Mouse (Mus musculus) midbrain, embryonic 15.5 days (tissue): ENCODE data around the gene Slc9a3r2. TPM values are rescaled to one million over a fixed set of nuclear protein-coding genes. Genes with fewer than 3 reads are reported as not detected.

ENCODE experiments used
- ATAC-seq: fragments of 200-750 bp; cut with Nextera tagmentation; replicated peaks from 2 replicates; pipeline ENCODE4 v1.8.0; 2017; ENCODE audit warnings: moderate TSS enrichment
- H3K27ac ChIP-seq: fragments of 300-500 bp; sonication (generic); 2 replicates; pipeline ENCODE4 v1.5.1; 2015; ENCODE audit warnings: mild to moderate bottlenecking, inconsistent platforms
- H3K27me3 ChIP-seq: fragments of 300-500 bp; sonication (generic); replicated peaks from 2 replicates; pipeline ENCODE4 v1.6.1; 2015; ENCODE audit warnings: inconsistent platforms
- H3K36me3 ChIP-seq: fragments of 300-500 bp; sonication (generic); replicated peaks from 2 replicates; pipeline ENCODE4 v1.6.1; 2015; ENCODE audit warnings: inconsistent platforms
- H3K4me1 ChIP-seq: fragments of 300-500 bp; sonication (generic); 2 replicates; pipeline ENCODE4 v1.6.1; 2015; ENCODE audit warnings: inconsistent platforms
- H3K4me2 ChIP-seq: fragments of 300-500 bp; sonication (generic); 2 replicates; pipeline ENCODE4 v1.6.1; 2015; ENCODE audit warnings: inconsistent platforms, mild to moderate bottlenecking, moderate library complexity
- H3K4me3 ChIP-seq: fragments of 300-500 bp; sonication (generic); 2 replicates; pipeline ENCODE4 v1.5.1; 2015; ENCODE audit warnings: mild to moderate bottlenecking, inconsistent platforms
- H3K9ac ChIP-seq: fragments of 300-500 bp; sonication (generic); 2 replicates; pipeline ENCODE4 v1.6.1; 2015; ENCODE audit warnings: mild to moderate bottlenecking, inconsistent platforms
- H3K9me3 ChIP-seq: fragments of 300-500 bp; sonication (generic); 2 replicates; pipeline ENCODE4 v1.6.1; 2016; ENCODE audit warnings: inconsistent platforms
- WGBS: fragments of 180-500 bp; shearing (Covaris S2); methylation state at CpG from one replicate; pipeline ENCODE4 v1.1.7; 2015; ENCODE audit warnings: mixed read lengths; 5-methylcytosine and 5-hydroxymethylcytosine counted together
- microRNA-seq: library from miRNA; unstranded; fragments of <30 nt; microRNA quantifications from one replicate; pipeline ENCODE4, GENCODE M21; 2016
- polyA plus RNA-seq: library from polyadenylated mRNA; unstranded; fragments of >200 nt; fragmentation: Nextera tagmentation; extraction: Ambion mirVana; gene quantifications from 2 replicates; pipeline ENCODE4 v1.2.1, GENCODE M21; 2015

Gene Slc9a3r2
- polyA plus RNA-seq, 1 experiment from 2014 or later, result 45.3 TPM

DNA sequence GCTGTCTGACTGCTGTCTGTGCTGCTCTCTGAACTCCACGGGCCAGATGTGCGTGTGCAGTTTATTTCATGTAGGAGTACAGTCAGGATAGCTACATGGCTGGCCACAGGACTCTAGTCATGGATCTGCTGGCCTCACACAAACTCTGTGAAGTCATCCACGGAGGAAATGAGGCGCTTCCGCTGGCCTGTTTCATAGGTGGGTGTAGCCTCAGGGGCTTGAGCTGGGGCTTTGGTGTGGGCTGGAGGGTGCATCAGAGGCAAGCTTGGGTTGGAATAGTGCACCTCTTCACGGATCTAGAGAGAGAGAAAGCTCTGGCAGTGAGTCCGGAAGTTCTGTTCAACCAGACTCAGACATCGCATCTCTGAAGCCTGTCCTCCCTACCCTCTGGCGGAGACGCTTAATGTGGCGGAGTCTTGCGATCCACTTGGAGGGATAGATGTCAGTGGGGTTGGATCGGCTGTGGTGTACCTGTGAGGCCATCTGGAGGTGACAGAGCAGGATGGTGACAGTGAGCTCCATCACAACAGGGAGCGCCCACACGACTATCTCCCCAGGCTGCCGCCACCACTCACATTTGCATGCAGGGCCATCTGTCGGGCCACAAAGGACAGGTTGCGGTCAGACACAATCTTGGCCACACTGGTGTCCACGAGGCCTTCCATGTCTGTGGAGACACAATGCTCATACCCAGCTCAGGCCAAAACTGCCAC is 53.5 kb downstream of the Slc9a3r2 start:
- H3K9me3 ChIP-seq, result no peaks in the 10 kb centered on the region
- no peak overlapping the region for H3K4me3 ChIP-seq
- no peak overlapping the region for H3K9ac ChIP-seq
- H3K4me1 ChIP-seq, result no peaks in the 10 kb centered on the region
- peaks cover 82% of the 10 kb centered on the region for H3K36me3 ChIP-seq
- no peaks in the 10 kb centered on the region for H3K27me3 ChIP-seq
- WGBS, result 88% methylated on average over 19 of the region's 19 CpGs
- no peak overlapping the region for H3K4me2 ChIP-seq
- no peak for ATAC-seq
- no peak overlapping the region for H3K27ac ChIP-seq

DNA sequence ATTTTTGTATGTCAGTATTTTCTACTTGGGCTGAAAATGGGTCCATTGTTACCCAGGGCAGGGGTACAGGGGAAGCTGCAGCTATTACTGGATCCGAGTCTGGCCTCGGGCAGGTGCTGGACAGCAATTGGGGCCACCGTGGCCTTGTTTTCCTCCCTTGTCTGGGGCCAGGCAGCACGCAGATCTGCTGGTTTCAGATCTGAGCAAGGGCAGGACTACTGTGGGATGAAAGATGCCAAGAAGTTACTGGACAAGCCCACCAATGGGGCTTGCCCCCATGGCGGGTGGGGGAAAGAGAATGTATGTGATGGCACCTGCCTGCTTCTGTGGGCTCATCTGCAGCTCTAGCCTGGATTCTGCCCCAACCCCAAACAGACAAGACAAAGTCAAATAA is 54.1 kb downstream of the Slc9a3r2 start:
- Histone ChIP-seq H3K27me3 (no peaks in the 10 kb centered on the region), H3K4me1 (no peaks in the 10 kb centered on the region), H3K9ac (no peak overlapping the region), H3K4me3 (no peak overlapping the region), H3K4me2 (no peak overlapping the region), H3K9me3 (no peaks in the 10 kb centered on the region), H3K27ac (no peak overlapping the region), H3K36me3 (peaks cover 82% of the 10 kb centered on the region)
- WGBS, result 84% methylated on average over 5 of the region's 5 CpGs
- no peak for ATAC-seq

DNA sequence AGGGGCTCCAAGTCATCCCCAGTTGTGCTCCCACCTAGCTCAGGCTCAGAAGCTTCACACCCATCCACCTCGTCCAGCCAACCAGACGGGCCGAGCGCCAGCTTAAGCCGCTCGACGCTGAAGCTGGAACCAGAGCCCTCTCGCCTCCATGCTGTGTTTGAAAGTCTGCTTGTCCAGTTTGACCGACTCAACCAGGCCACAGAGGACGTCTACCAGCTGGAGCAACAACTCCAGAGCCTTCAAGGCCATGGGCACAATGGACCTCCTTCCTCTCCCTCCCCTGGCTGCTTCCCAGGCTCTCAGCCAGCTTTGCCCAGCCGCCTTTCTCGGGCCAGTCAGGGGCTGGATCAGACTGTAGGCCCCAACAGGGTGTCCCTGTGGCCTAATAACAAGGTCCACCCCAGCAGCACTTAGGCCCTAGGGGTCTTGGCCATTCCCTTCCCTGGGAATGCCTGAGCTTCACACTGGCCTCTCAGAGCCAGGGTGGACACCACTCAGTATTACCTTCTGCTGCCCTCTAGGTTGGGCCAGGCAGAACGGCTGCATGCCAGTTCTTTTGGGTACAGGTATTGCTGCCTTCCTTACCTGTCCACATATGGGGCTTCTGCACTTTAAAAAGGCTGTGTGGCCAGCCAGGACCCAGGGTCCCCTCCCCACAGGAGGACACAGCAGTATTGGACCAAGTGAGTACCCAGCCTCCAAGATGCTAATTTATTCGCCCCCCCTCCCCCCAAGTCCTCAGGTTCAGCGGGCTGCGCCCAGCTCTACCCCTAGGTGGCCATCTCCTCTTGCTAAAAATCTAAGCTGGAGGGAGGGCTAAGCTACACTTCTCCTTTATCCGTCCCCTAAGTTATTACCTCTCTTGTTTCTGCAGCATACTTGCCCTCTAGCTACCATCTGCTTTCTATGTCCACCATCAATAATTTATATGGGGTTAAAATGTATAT is 54.7 kb downstream of the Slc9a3r2 start:
- Histone ChIP-seq H3K9me3 (no peaks in the 10 kb centered on the region), H3K36me3 (peaks cover 82% of the 10 kb centered on the region), H3K4me1 (no peaks in the 10 kb centered on the region), H3K9ac (no peak overlapping the region), H3K4me2 (no peak overlapping the region), H3K4me3 (no peak overlapping the region), H3K27ac (no peak overlapping the region), H3K27me3 (no peaks in the 10 kb centered on the region)
- no peak for ATAC-seq
- 72% methylated on average over 17 of the region's 17 CpGs for WGBS

DNA sequence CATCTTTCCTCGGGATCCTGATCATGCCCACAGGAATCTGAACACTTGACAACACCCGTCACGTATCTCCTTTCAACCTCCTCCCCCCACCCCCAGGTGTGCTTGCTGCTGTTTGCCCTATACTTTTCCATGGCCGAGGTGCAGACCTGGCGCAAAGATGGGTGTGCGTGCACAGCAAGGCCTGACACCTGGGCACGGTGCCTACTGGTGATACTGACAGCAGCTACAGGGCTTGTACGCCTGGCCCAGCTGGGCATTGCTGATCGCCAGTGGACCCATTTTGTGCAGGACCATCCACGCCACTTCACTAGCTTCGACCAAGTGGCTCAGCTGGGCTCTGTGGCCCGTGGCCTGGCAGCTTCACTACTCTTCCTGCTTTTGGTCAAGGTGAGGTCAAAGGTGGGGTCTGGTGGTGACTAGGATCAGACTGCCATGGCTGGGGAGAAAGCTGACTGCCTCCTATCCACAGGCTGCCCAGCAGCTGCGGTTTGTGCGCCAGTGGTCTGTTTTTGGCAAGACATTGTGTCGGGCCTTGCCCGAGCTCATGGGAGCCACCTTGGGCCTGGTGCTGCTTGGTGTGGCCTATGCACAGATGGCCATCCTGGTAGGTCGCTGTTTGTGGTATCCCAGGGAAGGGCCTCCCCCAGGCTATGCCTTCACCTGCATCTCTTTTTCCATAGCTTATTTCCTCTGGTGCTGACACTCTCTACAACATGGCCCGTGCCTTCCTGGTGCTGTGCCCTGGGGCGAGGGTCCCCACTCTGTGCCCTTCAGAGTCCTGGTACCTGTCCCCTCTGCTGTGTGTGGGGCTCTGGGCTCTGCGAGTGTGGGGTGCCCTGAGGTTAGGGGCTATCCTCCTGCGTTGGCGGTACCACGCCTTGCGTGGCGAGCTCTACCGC is 55.9 kb downstream of the Slc9a3r2 start:
- Histone ChIP-seq H3K4me3 (no peak overlapping the region), H3K27ac (no peak overlapping the region), H3K27me3 (no peaks in the 10 kb centered on the region), H3K9ac (no peak overlapping the region), H3K9me3 (no peaks in the 10 kb centered on the region), H3K4me1 (no peaks in the 10 kb centered on the region), H3K36me3 (peaks cover 80% of the 10 kb centered on the region), H3K4me2 (no peak overlapping the region)
- 95% methylated on average over 26 of the region's 26 CpGs for whole genome bisulfite sequencing
- no peak for ATAC-seq

DNA sequence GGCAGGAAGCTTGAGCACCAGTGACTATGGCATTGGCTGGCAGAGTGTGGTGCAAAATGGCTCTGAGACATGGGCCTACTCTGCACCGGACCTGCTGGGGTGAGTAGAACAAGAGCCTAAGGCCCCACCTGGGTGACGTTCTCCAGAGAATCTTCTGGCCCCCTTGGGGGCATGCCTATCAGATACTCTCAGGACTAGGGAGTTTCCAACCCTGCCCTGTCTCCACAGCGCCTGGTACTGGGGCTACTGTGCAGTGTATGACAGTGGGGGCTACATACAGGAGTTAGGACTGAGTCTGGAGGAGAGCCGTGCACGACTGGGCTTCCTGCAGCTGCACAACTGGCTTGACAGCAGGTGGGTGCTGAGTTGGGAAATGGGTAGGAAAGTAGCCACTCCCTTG is 56.9 kb downstream of the Slc9a3r2 start:
- WGBS, result 83% methylated on average over 5 of the region's 5 CpGs
- no peaks in the 10 kb centered on the region for H3K4me1 ChIP-seq

DNA sequence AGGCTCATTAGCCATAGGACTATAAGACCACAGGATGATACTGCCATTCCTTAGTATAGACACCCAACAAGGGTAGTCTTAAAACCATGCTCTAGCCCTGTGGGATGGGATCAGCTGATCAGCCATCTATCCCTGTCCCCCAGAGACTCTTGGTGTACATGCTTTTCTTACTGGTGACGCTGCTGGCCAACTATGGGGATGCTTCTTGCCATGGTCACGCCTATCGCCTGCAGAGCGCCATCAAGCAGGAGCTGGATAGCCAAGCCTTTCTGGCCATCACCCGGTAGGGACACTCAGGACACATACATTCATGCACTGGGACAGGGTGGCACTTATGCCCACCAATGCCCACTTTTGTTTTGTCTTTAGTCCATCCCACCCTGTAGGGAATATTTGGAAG is 58.4 kb downstream of the Slc9a3r2 start:
- Histone ChIP-seq H3K9me3 (no peaks in the 10 kb centered on the region), H3K27me3 (no peaks in the 10 kb centered on the region), H3K36me3 (peaks cover 80% of the 10 kb centered on the region), H3K9ac (no peak overlapping the region), H3K4me3 (no peak overlapping the region), H3K4me1 (no peaks in the 10 kb centered on the region), H3K27ac (no peak overlapping the region), H3K4me2 (no peak overlapping the region)
- WGBS, result 93% methylated on average over 5 of the region's 5 CpGs
- ATAC-seq, result no peak

More for the DNA sequence above, 56.9 kb downstream of the Slc9a3r2 start:
- Histone ChIP-seq H3K36me3 (peaks cover 76% of the 10 kb centered on the region), H3K27ac (no peak overlapping the region), H3K9ac (no peak overlapping the region), H3K9me3 (no peaks in the 10 kb centered on the region), H3K27me3 (no peaks in the 10 kb centered on the region), H3K4me2 (no peak overlapping the region), H3K4me3 (no peak overlapping the region)
- ATAC-seq, result no peak

DNA sequence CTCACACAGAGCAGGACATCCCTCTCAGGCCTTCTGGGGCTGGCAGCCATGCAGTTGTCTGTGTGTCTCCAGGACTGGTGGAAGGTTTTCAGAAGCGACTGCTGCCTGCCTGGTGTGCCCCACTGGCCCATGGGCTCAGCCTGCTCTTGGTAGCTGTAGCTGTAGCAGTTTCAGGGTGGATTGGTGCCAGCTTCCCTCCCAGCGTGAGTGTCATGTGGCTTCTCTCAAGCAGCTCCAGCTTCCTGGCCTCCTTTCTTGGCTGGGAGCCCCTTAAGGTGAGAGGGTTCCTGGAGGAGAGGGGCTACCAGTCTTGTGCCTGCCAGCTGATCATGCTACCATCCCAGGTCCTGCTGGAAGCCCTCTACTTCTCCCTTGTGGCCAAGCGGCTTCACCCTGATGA is 59.2 kb downstream of the Slc9a3r2 start:
- no peak for ATAC-seq
- no peak overlapping the region for H3K4me2 ChIP-seq
- H3K9me3 ChIP-seq, result no peaks in the 10 kb centered on the region
- H3K36me3 ChIP-seq, result peaks cover 80% of the 10 kb centered on the region
- H3K27me3 ChIP-seq, result no peaks in the 10 kb centered on the region
- 85% methylated on average over 3 of the region's 3 CpGs for WGBS
- no peak overlapping the region for H3K9ac ChIP-seq
- no peak overlapping the region for H3K27ac ChIP-seq
- H3K4me3 ChIP-seq, result no peak overlapping the region
- H3K4me1 ChIP-seq, result no peaks in the 10 kb centered on the region

Small RNA genes lying within 50 kb of the gene (microRNA-seq; reads per million reads assigned to microRNA genes)
- gene Gm24589, result not detected

Other genes starting within 250 kb of the Slc9a3r2 start
- gene Rnps1, start 235.8 kb downstream of the Slc9a3r2 start, polyA plus RNA-seq, result 364 and 368 TPM in 2 replicates
- gene Eci1, start 223.7 kb downstream of the Slc9a3r2 start, polyA plus RNA-seq, result 35.4 and 36.4 TPM in 2 replicates
- 7.3 and 9.6 TPM in 2 replicates for gene Dnase1l2, start 207.2 kb downstream of the Slc9a3r2 start, polyA plus RNA-seq
- gene E4f1, start 180.0 kb downstream of the Slc9a3r2 start, polyA plus RNA-seq, result 53.1 and 55.6 TPM in 2 replicates
- gene Pgp, start 179.9 kb downstream of the Slc9a3r2 start, polyA plus RNA-seq, result 63.7 and 67.1 TPM in 2 replicates
- gene Bricd5, start 176.4 kb downstream of the Slc9a3r2 start, polyA plus RNA-seq, result 0.23 and 0.28 TPM in 2 replicates
- gene Mlst8, start 171.2 kb downstream of the Slc9a3r2 start, polyA plus RNA-seq, result 40.6 and 43.7 TPM in 2 replicates
- gene Caskin1, start 161.7 kb downstream of the Slc9a3r2 start, polyA plus RNA-seq, result 50.3 and 52.9 TPM in 2 replicates
- 108 and 112 TPM in 2 replicates for gene Traf7, start 122.4 kb downstream of the Slc9a3r2 start, polyA plus RNA-seq
- 8.4 and 8.8 TPM in 2 replicates for gene Rab26, start 116.1 kb downstream of the Slc9a3r2 start, polyA plus RNA-seq
- 29.0 and 29.8 TPM in 2 replicates for gene Pkd1, start 100.5 kb downstream of the Slc9a3r2 start, polyA plus RNA-seq
- 83.8 and 89.6 TPM in 2 replicates for gene Tsc2, start 17.7 kb downstream of the Slc9a3r2 start, polyA plus RNA-seq
- 10.0 and 11.0 TPM in 2 replicates for gene Nthl1, start 17.6 kb downstream of the Slc9a3r2 start, polyA plus RNA-seq
- 0.38 and 0.66 TPM in 2 replicates for gene Npw, start 8.1 kb upstream of the Slc9a3r2 start, polyA plus RNA-seq
- gene Zfp598, start 19.4 kb upstream of the Slc9a3r2 start, polyA plus RNA-seq, result 21.9 and 22.9 TPM in 2 replicates
- 240 and 255 TPM in 2 replicates for gene Syngr3, start 39.6 kb upstream of the Slc9a3r2 start, polyA plus RNA-seq
- gene Gfer, start 45.8 kb upstream of the Slc9a3r2 start, polyA plus RNA-seq, result 36.2 and 39.2 TPM in 2 replicates
- gene Noxo1, start 45.9 kb upstream of the Slc9a3r2 start, polyA plus RNA-seq, result 2.1 and 2.5 TPM in 2 replicates
- 71.4 and 72.1 TPM in 2 replicates for gene Tbl3, start 57.3 kb upstream of the Slc9a3r2 start, polyA plus RNA-seq
- not detected in 2 replicates for gene Rnf151, start 67.7 kb upstream of the Slc9a3r2 start, polyA plus RNA-seq
- 706 and 744 TPM in 2 replicates for gene Rps2, start 67.8 kb upstream of the Slc9a3r2 start, polyA plus RNA-seq
- gene Ndufb10, start 74.2 kb upstream of the Slc9a3r2 start, polyA plus RNA-seq, result 270 and 281 TPM in 2 replicates
- gene Rpl3l, start 77.5 kb upstream of the Slc9a3r2 start, polyA plus RNA-seq, result not detected in 2 replicates
- 16.5 and 19.8 TPM in 2 replicates for gene Msrb1, start 86.3 kb upstream of the Slc9a3r2 start, polyA plus RNA-seq
- 0.25 TPM in 1 of 2 replicates, not detected in the other for gene Hs3st6, start 102.7 kb upstream of the Slc9a3r2 start, polyA plus RNA-seq
- not detected in 2 replicates for gene Meiob, start 154.0 kb upstream of the Slc9a3r2 start, polyA plus RNA-seq
- gene Hagh, start 189.8 kb upstream of the Slc9a3r2 start, polyA plus RNA-seq, result 61.5 and 66.8 TPM in 2 replicates
- 19.1 TPM in 2 replicates for gene Fahd1, start 200.0 kb upstream of the Slc9a3r2 start, polyA plus RNA-seq
- 0.10 TPM in 1 of 2 replicates, not detected in the other for gene Igfals, start 215.7 kb upstream of the Slc9a3r2 start, polyA plus RNA-seq
- gene Nubp2, start 236.0 kb upstream of the Slc9a3r2 start, polyA plus RNA-seq, result 61.2 and 65.7 TPM in 2 replicates
- gene Spsb3, start 236.3 kb upstream of the Slc9a3r2 start, polyA plus RNA-seq, result 94.1 and 97.2 TPM in 2 replicates
- 31.5 and 33.4 TPM in 2 replicates for gene Eme2, start 244.8 kb upstream of the Slc9a3r2 start, polyA plus RNA-seq
- gene Mrps34, start 244.8 kb upstream of the Slc9a3r2 start, polyA plus RNA-seq, result 73.1 and 78.9 TPM in 2 replicates
- gene Nme3, start 246.2 kb upstream of the Slc9a3r2 start, polyA plus RNA-seq, result 79.7 and 82.3 TPM in 2 replicates